Mouse (Mus musculus) T-helper 1 cell (primary cell): ENCODE data around the gene Nell2.
"Not testable (repeated sequence)": the region's sequence is repeated elsewhere in the genome, so short reads cannot be mapped to it uniquely, and the experiment has no call there.

Experiments
- in situ Hi-C: fragments of 300-600 bp; cut with MboI, MseI; formaldehyde crosslinking; loops from one replicate; pipeline ENCODE4 v1.15.1; 2025; ENCODE audit warnings: high pct_unique_total_duplicates

Gene Nell2

GRCm38 (mm10) chr15:95243876-95244275 lies 284.5 kb downstream of the Nell2 start:
- in situ Hi-C loops, result no loop called here

- in situ Hi-C loops, result no loop called here
These were observed 287.2 kb downstream of the Nell2 start for GRCm38 (mm10) chr15:95241161-95241560.

DNA sequence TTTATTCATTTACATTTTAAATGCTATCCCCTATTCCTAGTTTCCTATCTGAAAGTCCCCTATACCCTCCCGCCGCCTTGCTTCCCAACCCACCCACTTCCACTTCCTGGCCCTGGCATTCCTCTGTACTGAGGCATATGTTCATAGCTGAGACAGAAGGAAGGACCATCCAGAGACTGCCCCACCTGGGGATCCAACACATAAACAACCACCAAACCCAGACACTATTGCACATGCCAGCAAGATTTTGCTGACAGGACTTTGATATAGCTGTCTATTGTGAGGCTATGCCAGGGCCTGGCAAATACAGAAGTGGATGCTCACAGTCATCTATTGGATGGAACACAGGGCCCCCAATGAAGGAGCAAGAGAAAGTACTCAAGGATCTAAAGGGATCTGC lies 291.3 kb downstream of the Nell2 start:
- in situ Hi-C loops, result not testable (repeated sequence)

- in situ Hi-C loops, result no loop called here
These were observed 291.9 kb downstream of the Nell2 start for GRCm38 (mm10) chr15:95236509-95236908.

GRCm38 (mm10) chr15:95231171-95231570 lies 297.2 kb downstream of the Nell2 start:
- in situ Hi-C loops, result no loop called here

DNA sequence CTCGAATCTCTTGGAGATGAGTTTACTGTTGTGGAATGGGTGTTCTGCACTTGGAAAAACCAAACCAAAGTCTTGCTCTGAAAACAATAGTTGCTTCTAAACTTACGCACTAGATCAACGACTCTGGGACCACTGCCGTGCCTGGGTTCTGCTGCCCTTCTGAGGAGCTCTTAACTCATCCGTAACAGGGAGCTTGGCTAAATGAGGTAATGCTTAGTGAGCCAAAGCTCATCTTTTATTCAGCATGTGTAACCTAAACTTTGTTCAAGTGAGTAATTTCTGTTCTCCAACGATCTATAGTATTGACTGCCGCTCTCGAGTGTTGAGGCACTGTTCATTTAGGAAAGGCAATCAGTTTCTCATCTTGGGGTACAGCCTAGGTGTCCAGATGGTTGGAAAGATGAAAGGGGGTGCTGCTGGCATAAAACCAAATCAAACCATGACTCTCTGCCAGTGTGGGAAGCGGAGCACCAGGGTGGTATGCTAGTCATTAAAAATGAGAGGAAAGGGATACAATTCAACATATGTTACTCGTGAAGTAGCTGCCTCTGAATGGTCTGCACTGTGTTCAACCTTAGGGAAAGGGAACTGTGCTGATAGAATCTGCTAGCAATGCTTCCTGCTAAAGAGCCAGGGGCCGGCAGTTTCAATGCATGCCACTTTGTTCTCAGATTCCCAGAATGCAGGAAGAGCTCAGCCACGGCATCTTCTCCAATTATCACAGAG lies 311.6 kb downstream of the Nell2 start:
- in situ Hi-C loops, result loop anchor here (25.0 kb wide), 1 partner anchor 1330 kb away; no protein-coding TSS in a partner anchor

GRCm38 (mm10) chr15:95210551-95210950 lies 317.8 kb downstream of the Nell2 start:
- in situ Hi-C loops, result loop anchor here (25.0 kb wide), 1 partner anchor 1323 kb away; no protein-coding TSS in a partner anchor

- in situ Hi-C loops, result loop anchor here (25.0 kb wide), 1 partner anchor 1322 kb away; no protein-coding TSS in a partner anchor
These were observed 319.2 kb downstream of the Nell2 start for GRCm38 (mm10) chr15:95209186-95209585.

DNA sequence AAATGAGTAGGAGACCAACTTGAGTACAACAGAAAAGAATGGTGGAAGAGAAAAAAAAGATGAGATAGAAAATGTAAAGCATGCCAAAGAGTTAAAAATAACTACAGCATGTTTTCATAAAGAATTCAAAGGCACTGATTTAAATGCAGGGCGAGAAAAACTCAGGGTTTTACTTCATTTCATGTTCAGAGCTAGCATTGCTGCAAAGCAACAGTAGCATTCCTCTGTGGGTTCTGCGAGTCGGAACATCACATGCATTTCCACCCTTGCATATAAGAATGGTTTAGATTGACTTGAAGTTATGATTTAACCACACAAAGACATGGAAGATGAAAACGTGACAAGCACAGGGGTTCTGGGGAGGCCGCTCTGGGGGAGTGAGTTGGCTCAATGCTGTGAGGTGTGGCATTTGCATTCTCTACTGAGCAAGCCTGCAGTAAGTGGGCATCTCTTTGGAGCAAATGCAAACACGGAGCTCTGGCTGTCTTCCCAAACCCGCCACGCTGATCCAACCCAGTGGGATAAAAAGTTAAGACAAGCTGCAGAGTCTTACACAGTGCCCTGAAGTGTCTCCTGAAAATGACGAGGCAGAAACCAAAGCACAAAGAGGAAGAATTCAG lies 334.6 kb downstream of the Nell2 start:
- in situ Hi-C loops, result no loop called here

DNA sequence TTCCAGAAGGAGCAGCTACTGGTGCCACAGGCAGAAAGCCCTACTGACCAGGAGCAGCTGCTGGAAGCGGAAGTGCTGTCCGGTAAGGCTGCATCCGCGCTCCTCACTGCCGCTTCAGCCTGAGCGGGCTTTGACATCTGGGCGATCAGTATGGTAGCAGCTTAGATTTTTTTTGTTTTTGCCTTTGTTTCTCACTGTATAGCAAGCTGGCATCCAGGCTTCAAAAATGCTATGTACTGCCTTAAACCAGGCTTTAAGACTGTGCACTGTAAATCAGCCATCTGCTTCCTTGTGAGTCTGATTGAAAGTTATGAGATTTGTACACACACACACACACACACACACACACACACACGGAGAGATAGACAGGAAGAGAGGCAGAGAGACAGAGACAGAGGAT lies 335.4 kb downstream of the Nell2 start:
- in situ Hi-C loops, result no loop called here

DNA sequence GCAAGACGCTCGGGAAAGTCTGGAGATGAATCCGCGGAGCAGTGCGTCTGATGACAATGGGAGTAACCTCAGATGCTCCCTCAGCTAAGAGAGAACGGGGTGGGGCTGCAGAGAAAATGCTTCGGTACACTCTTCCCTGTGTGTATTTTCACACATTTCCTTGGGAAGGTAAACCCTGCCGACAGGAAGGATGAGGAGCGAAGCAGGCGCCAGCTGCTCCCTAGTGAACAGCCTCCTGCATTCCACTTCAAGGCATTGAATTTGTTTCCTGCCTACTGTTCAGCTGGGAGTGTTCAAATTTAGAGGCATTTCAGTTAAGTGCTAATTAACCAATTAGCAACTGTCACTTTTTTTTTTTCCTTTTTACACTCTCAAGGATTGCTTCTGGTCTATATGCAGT lies 342.1 kb downstream of the Nell2 start:
- in situ Hi-C loops, result no loop called here

GRCm38 (mm10) chr15:95185419-95185818 lies 342.9 kb downstream of the Nell2 start:
- in situ Hi-C loops, result no loop called here

- in situ Hi-C loops, result no loop called here
These were observed 344.9 kb downstream of the Nell2 start for GRCm38 (mm10) chr15:95183450-95183849.

DNA sequence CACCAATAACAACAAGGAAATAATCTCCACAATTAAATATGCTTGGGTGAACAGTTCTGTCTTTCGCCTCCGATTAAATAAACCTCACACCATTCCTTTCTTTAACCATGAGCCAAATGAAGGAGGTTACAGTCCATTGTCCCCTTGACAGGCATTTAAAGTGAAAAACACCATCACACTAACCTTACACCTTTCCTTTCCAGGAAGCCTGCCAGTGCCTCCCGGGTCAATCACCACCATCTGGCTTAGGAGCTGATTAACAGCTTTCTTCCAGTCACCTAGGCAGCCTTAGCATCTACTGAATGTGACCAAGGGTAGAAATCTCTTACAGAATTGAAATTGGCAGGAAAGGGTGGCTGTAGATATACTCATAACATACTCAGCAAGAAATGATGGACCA lies 371.5 kb downstream of the Nell2 start:
- in situ Hi-C loops, result no loop called here

- in situ Hi-C loops, result no loop called here
These were observed 383.2 kb downstream of the Nell2 start for GRCm38 (mm10) chr15:95145118-95145517.

DNA sequence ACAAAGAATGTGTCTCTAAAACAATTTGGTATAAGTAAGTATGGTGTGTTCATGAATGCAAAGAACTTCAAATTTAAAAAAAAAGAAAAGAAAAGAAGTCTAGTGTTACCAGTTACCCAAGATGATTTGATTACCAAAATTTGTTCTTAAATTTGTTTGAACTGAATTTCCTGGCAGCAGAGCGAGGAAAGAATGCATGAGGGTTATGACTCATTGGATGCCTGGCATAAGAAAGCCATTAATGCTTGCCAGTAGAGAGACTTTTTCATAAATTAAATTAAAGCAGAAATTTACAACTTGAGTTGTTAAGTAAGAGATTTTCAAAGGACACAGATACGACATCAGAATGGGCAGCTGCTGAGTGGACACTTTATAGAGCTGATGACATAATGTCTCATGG lies 384.2 kb downstream of the Nell2 start:
- in situ Hi-C loops, result no loop called here

DNA sequence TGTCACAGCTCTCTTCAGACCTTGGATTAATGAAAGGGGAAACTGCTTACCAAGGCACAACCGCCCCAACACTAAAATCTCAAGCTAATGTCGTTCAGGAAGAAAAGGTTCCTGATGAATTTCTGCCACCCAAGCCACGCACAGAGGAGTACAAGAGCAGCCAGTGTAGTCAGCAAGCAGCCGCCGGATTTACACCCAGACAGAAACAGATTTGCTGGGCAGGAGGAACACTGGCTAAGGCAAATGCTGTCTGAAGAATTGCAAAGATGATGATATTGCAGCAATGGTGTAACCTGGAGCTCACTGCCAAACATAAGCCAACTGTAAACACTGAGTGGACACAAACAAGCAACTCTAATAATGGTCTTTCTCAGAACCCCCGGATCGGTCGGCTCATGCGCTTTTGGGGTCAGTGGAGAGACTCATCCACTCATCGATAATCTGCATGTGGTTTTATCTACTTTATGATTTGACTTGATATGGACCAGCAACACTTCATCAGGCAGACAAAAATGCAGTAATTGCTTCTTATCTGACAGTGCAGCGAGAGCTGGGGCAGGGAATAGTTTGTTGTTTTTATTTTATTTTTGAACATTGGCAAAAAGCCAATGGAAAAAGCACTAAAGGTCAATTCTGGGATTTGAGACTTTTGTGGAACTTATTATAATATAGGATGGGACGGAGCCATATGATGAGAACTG lies 389.5 kb downstream of the Nell2 start:
- in situ Hi-C loops, result no loop called here

DNA sequence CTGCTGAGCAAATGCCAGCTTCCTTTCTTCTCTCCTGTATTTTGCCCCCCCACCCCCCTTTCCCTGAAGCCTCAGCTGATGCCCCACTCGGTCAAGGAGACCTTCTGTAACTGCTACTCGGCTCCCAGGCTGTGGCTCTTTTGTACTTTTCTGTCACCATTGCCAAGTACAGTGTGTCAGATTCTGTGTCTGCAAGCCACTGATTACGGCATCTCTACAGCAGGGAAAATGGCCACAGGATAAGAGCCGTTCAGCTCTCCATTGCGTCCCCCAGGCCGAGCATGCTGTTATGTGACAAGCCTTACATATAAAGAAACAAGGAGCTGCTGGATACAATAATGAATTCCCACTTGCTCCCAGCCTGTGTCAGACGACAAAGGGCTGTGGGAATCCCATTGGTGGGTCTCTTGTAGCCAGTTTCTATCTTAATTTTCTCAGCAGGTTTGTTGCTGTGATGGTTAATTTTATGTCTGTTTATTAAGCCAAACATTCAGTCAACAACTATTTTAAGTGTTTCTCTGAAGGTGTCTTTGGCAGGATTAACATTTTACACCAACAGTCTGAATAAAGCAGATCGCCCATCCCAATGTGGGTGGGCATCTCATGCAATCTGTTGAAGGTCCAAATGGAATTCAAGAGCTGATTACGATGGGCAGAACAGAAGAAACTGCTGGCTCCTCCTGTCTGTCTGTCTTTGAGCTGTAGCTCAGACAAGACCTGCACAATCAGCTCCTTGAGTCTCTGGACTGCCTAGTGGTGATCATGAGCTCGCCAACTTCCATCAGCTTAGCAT lies 391.1 kb downstream of the Nell2 start:
- in situ Hi-C loops, result no loop called here

GRCm38 (mm10) chr15:95135926-95136609 lies 392.3 kb downstream of the Nell2 start:
- in situ Hi-C loops, result no loop called here

DNA sequence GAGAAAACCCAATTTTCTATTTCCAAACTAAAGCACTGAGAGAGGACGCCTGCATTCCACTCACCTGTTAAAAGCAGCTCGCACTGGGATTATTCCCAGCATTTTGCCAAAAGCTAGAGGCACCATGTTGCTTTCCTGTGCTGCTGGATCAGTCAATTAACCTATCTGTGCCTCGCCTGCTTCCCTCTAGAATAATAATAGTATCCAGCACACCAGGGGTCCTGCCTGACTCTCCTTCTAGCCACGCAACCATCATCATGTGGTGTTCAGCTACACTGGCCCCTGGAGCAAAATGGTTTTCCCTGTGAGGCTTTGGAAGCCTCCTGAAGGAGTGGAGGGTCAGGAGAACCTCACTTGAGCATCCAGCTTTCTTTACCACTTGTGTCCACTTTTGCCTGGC lies 397.0 kb downstream of the Nell2 start:
- in situ Hi-C loops, result no loop called here

DNA sequence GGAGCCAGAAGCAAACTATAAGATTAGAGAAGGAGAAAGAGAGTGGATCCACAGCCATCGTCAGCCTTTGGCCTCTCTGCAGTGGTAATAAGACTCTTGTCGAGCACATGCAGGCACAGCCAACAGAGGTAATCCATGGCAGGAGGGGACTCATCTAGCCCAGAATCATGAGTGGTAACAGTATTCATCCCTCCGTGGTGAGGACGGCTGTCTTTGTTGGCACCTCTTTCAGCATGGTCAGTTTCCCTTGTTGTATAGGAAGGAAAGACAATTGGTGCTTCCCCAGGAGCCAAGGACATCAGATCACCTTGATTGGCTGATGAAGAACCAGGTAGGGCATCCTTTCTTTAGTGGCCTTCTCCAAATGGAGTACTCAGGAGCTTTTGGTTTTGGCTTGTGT lies 419.7 kb downstream of the Nell2 start:
- in situ Hi-C loops, result no loop called here
